Mouse (Mus musculus) right cerebral cortex, postnatal 25 days (tissue): Measurements from ENCODE around the gene Rasl2-9.
"Not testable (repeated sequence)": the region's sequence is repeated elsewhere in the genome, so short reads cannot be mapped to it uniquely, and the experiment has no call there.

ENCODE experiments used
- DNase-seq: peaks from one replicate; pipeline ENCODE4 v3.0.0; 2022

Gene Rasl2-9

GRCm38 (mm10) chr7:5080010-5080751, 45.6 kb downstream of the Rasl2-9 start, which contains the start of gene Epn1:
Epn1 (plus strand) TSS chr7:5080235.
- peak; percentile 98 for DNase-seq

DNA sequence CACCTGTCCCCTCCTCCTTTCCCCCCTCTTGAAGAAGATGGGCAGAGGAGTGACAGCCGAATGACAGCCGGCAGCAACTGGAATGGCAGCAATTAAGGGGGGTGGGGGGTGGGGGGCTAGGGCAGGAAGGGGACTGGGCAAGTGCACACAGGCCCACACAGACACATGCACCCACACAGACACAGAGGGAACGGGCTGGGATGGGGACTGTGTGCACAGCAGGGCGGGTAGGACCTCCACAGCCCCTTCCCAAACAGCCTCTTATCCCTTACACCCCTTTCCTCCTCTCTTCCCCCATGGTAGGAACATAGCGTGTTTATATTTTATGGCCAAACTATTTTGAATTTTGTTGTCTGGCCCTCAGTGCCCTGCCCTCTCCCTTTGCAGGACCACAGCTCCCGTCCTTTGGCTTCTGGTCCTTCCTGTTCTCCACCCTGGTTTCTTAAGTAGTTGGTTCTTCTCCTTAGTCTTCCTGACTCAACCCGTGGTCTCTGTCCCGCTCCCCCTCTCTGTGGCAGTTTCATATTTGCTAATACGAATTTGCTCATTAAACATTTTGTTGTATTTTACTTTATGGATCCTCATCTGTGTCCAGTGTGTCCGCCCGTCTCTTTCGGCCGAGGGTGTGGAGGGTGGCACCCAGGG, 46.3 kb downstream of the Rasl2-9 start:
- not testable (repeated sequence) for DNase-seq

DNA sequence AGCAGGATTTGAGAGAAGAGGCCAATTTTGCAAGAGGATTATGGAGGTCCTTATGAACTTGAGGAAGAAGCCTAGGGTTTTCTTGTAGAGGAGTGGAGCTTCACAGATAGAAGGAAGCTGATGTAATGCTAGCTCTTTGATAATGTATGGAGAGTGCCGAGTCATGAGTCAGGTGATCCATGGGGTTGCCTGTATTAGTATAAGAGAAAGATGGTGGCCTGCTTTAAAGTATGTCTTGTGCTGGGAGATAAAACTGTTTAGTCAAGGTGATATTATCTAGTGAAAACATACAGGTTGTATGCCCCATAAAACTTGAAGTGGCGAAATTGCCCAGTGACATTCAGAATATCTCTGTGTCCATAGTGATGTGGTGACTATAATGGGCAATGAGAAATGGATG, 48.8 kb downstream of the Rasl2-9 start:
- no peak for DNase-seq

- DNase-seq, result no peak
These were observed 50.8 kb downstream of the Rasl2-9 start for GRCm38 (mm10) chr7:5074984-5075383.
